Mouse (Mus musculus) liver, adult (tissue): ENCODE measurements around the gene Rgs6.

ENCODE experiments used
- GATA4 ChIP-seq: IDR thresholded peaks from 2 replicates; pipeline ENCODE4 v1.6.1; 2014; ENCODE audit warnings: mild to moderate bottlenecking, low read length; ENCODE audit not compliant: insufficient replicate concordance

Rgs6 gene

DNA sequence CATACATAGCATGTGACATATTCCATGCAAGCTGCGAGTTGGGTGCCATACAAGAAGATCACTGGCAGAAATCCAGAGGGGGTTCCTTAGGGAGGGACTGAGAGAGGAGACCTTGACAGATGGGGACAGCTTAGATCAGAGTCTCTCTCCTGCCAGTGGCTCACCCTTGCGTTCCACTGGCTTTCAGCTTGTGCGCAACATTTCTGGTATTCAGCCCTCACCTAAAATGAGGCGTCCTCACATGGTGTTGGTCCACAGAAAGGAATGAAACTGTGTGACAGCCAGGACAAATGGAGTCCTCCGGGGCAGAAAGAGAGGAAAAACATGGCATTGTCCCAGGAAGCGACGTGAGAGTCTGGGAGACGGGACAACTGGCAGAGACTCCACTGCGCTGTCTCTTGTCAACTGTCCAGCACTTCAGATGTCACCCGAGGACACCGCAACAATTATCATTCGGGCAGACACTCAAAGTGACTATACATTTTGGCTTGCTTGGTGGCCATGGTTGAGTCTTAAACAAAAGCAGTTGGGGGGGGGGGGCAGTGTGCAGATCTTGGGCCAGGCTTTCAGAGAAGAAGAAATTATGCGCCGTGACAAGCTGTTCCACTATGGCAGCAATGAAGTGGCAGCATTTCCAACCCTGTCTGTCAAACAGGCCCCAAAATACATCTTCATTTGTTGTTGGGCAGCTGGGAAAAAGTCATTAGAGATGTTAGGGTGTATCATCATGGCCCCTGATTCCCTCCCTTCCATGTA lies 344.8 kb downstream of the Rgs6 start:
- no peak for TF ChIP-seq GATA4

DNA sequence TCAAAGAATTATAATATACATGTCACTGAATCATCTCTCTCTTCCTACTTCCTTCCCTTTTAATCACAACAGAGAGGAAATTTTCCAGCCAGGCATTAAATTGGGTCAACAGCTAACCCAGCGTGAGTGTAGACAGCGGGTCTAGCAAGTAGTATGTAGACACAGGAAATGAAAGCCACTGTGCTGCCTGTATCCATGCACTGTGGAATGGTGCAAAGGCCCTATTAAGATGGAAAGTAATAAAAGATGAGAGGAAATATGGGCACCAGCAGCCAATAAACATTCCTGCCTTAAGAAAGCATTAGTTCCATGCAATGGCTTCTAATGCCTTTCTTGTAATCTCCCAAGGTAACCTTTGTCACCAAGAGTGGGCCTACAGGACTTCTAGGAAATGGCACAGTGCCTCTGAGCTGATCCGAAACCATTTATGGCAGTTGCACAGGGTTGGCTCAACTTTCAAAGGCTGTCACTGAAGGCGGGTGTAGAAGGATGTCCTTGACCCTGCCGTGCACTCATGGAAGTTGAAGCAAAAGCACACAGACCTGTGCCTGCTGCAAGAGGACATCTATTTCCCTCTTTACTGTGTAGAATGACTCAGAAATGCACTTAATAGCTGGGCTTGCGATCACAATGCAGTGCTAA lies 347.1 kb downstream of the Rgs6 start:
- TF ChIP-seq GATA4, result no peak

- no peak for TF ChIP-seq GATA4
Measured at GRCm38 (mm10) chr12:82935767-82936166, 347.7 kb downstream of the Rgs6 start.

- no peak for TF ChIP-seq GATA4
Measured at GRCm38 (mm10) chr12:82940461-82940860, 352.4 kb downstream of the Rgs6 start.

GRCm38 (mm10) chr12:82946507-82946906 lies 358.4 kb downstream of the Rgs6 start:
- TF ChIP-seq GATA4, result no peak

- TF ChIP-seq GATA4, result no peak
Measured at GRCm38 (mm10) chr12:82961111-82961510, 373.0 kb downstream of the Rgs6 start.

DNA sequence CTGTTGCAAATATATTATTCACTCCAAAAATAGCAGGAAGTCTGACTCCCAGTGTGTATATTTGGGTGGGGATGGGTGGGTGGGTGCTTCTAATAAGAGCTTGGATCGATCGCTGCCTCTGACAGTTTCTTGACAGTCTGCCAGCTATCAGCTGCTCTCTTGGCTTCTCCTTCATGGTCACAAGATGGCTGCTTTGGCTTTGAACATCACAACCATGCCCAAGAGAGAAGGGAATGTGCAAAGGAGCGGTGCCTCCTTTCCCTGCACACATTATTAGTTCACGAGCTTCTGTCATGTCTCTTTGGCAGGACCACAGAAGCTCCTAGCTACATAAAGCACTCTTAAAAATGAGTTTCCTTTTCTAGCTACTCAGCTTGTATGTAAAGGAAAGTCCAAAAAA lies 373.8 kb downstream of the Rgs6 start:
- no peak for TF ChIP-seq GATA4

DNA sequence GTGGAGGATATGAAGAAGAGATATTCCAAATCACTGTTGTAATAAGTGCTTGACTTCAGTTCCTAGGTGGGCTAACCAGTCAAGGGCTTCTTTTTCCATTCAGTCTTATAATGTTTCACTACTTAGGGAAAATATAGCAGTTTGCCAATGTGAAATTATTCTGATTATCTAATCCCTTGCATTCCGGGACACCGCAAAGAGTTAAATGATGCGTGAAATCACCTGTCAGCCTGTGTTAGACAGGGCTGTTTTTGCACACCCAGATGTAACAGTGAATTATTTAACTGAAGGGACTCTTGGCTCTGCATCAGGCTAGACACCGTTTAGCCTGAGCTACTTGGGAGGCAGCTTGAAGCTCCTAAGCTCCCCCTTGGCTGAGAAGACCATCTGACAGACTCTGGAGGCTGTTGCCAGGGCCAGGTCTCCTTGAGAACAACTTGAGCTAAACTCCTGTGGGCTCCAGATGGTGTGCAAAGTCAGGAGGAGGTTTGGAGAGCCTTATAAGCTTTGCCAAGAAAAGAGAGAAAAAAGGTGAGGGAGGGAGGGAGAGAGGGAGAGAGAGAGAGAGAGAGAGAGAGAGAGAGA lies 382.5 kb downstream of the Rgs6 start:
- TF ChIP-seq GATA4, result no peak

- TF ChIP-seq GATA4, result no peak
Measured at GRCm38 (mm10) chr12:82971176-82971575, 383.1 kb downstream of the Rgs6 start.

GRCm38 (mm10) chr12:82972661-82973060 lies 384.6 kb downstream of the Rgs6 start:
- TF ChIP-seq GATA4, result no peak

DNA sequence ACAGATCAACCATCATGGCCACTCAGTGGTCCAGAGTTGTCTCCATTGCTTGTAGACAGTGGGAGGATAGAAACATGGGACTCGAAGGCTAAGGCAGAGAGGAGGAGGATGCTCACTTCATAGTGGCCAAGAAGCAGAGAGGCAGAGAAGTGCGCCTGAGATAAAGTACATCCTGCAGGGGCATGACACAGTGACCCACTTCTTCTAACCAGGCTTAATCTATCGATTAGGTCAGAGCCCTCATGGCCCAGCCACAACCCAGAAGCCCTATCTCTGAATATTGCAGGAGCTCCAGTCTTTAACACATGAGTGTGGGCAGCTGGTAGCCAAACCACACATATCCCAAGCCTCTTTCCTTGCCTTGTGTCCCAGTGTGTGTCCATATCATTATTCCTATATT lies 385.7 kb downstream of the Rgs6 start:
- no peak for TF ChIP-seq GATA4

DNA sequence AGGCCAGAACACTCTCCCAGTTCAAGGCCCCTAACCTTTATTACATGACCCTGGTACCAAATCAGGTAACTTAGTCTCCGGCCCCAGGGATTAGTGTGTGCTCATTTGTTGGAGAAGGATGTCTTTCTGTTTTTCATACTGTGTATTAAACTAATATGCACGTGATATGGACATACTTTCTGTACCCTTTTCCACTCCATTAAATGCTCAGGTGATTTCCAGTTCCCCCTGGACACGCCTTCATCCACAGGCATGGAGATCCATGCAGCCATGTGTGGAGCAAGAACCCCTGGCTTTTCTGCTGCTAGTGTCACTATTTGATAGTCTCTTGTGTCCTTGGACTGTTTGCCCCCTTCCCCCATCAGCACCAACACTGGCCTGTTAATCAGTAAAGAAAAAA lies 390.2 kb downstream of the Rgs6 start:
- no peak for TF ChIP-seq GATA4

GRCm38 (mm10) chr12:82982716-82983115 lies 394.6 kb downstream of the Rgs6 start:
- TF ChIP-seq GATA4, result no peak

GRCm38 (mm10) chr12:82985300-82985699 lies 397.2 kb downstream of the Rgs6 start:
- TF ChIP-seq GATA4, result no peak

- no peak for TF ChIP-seq GATA4
Measured at GRCm38 (mm10) chr12:82987661-82988060, 399.6 kb downstream of the Rgs6 start.

DNA sequence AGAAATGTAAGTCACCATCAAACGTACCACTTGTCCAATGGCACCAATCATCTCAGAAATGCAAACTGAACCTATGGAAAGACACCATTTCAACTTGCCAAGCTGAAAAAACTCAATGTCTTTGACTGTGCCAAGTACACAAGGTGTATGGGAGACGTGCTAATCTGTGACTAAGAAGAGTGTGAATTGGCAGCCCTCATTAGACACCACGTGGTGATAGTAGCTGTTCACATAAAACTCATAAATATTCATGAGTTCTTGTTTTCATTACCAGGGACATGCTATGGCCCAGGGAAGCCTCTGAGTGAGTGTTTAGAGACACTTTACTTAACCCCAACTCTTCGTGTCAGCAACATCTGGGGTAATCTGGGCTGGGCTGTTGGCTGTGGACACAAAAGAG lies 405.8 kb downstream of the Rgs6 start:
- TF ChIP-seq GATA4, result no peak
